Mouse (Mus musculus) kidney, adult 18-20 months (tissue): ENCODE measurements around the gene Txnrd1.
A peak's percentile ranks its signal among the peaks of the same experiment; 100 is the strongest.

Experiments
- DNase-seq: peaks from one replicate; pipeline ENCODE4 v3.0.0; 2021

Txnrd1 gene

GRCm38 (mm10) chr10:82818661-82819060, 15.1 kb upstream of the Txnrd1 start:
- DNase-seq: no peak

- DNase-seq: no peak
Observed at GRCm38 (mm10) chr10:82823108-82823778, 10.5 kb upstream of the Txnrd1 start.

DNA sequence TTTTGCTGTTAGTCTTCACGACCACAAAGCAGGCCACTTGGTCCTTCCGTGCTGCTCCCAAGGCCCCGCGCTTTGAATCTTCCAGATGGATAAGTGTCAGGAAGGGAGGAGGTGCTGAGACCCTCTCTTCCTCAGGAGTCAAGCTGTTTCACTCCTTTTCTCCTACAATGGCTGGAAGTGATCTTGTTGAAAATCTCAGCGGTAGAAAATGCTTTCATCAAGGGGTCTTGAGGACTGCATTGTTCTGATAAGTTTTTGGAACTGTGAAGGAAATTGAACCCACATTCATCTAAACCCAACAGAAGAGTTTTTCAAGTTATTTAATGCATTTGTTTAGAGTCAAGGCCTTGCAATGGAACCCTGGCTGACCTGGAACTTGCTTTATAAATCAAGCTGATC, 10.0 kb upstream of the Txnrd1 start:
- no peak for DNase-seq

GRCm38 (mm10) chr10:82824541-82824940, 9.2 kb upstream of the Txnrd1 start:
- no peak for DNase-seq

- DNase-seq: no peak
Observed at GRCm38 (mm10) chr10:82826516-82826915, 7.2 kb upstream of the Txnrd1 start.

DNA sequence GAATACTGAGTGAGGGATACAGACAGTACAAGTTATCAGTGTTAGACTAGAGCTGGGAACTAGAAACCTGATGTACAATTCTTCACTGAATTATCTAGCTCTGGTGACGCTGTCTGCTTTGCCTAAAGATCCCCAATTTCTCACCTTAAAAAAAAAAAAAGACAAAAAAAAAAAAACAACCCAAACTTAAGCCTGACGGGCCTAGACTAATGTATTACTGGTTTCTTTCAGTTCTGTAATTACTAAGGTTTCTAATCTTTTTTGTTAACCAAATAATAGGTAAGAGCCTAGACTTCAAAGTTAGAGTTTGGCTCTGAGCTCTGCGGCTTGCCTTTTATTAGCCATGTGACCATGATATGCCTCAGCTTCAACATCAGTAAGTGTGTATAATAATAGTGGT, 2.1 kb downstream of the Txnrd1 start:
- no peak for DNase-seq

GRCm38 (mm10) chr10:82838390-82838789, 4.6 kb downstream of the Txnrd1 start:
- DNase-seq: no peak

- no peak for DNase-seq
Observed at GRCm38 (mm10) chr10:82844090-82844489, 10.3 kb downstream of the Txnrd1 start.

DNA sequence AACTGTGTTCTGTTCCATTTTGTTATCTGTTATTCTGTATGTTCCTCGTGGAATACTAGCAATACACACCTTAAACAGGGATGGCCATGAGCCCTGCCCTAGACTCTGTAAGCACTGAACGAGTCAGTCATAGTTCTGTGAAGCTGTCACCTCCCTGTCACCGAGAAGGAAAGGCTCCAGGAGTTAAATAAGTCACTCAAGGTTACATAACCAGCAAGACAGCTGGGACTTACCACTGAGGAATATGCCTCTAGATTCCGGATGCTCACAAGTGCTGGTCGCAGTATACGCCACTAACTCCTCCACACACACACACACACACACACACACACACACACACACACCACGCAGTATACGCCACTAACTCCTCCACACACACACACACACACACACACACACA, 11.0 kb downstream of the Txnrd1 start:
- DNase-seq: no peak

DNA sequence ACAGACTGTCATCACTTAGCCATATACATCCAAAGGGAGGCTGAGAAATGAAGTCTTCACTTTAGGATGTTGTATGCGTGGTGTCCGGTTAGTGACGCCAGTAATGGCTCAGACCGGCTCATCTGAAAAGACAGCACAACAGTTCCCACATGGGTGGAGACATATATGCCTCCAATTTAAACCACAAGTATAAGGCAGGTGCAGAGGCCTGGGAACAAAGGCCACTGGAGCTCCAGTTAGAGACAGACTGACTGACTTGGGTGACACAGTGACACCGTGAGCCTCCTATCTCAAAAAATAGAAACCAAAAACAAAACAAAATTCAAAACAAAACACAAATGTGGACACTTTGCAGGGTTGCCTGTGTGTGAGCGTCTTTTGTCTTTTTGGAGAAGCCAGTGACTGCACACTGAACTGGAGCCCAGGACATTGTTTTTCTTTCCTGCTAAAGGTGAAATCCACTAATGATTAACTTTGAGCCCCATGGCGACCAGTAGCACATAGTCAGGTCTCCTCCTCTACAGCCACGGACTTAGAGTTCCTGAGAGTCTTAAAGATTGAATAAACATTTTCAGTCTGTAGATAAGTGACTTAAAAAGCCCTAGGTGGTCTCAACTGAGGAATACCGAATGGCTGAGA, 14.2 kb downstream of the Txnrd1 start:
- peak; percentile 49 for DNase-seq

GRCm38 (mm10) chr10:82849686-82850353, 16.1 kb downstream of the Txnrd1 start:
- no peak for DNase-seq

- no peak for DNase-seq
Observed at GRCm38 (mm10) chr10:82850354-82850752, 16.6 kb downstream of the Txnrd1 start.

- DNase-seq: no peak
Observed at GRCm38 (mm10) chr10:82851751-82852150, 18.0 kb downstream of the Txnrd1 start.

- peak; percentile 17 for DNase-seq
Observed at GRCm38 (mm10) chr10:82858032-82858680, 24.4 kb downstream of the Txnrd1 start.

DNA sequence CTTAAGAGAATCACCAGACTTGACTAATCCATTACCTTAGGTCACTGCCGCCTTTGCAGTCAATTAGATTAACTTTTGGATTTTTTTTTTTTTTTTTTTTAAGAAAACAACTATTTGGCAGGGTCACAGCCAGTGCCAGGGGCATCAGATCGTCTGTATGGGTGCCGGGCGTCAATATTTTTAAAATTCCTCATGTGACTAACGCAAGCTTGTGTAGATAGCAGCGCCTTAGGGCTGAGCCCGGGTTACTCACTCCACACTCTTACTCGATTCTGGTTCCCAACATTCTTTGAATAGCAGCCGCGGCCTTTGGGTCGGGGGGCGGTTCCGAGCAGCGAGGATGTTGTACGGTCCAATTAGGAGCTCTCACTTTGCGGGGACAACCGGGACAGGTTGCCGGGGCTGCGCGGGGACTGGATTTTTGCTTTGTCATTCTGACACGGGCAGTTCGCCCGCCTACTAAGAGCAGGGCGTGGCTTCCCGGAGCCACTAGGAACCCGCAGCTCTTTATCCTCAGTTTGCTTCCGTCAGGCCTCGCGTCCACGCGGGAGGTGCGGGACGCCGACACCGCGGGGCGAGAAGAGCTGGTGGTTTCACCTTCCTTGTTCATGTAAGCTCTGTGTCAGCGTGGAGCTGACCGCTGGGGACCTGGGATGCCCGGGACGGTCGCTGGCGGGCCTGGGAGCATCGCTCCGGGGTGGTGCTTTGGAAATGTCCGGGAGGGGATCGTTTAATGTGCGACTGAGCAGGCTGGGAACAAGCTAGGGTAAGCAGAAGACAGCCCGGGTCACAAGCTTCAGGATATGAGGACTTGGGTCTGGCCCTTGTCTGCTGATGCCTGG, 25.2 kb downstream of the Txnrd1 start:
- DNase-seq: peak; percentile 94

DNA sequence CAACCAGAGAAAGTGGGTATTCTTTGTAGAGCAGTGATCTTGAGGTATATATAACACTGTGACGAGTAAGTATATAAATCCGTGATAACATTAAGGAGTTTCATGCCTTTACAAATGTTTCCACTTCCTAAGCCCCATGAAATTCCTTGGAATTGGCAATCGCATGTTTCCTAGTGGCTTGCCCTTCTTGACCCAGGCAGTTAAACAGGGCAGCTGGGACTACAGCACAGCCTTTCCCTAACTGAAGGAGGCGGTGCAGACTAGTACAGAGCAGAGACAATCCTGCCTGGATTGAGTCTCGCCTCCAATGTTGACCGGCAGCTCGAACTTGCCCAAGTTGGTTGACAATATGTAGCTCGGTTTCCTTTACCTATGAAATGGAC, 25.8 kb downstream of the Txnrd1 start:
- DNase-seq: peak; percentile 53

DNA sequence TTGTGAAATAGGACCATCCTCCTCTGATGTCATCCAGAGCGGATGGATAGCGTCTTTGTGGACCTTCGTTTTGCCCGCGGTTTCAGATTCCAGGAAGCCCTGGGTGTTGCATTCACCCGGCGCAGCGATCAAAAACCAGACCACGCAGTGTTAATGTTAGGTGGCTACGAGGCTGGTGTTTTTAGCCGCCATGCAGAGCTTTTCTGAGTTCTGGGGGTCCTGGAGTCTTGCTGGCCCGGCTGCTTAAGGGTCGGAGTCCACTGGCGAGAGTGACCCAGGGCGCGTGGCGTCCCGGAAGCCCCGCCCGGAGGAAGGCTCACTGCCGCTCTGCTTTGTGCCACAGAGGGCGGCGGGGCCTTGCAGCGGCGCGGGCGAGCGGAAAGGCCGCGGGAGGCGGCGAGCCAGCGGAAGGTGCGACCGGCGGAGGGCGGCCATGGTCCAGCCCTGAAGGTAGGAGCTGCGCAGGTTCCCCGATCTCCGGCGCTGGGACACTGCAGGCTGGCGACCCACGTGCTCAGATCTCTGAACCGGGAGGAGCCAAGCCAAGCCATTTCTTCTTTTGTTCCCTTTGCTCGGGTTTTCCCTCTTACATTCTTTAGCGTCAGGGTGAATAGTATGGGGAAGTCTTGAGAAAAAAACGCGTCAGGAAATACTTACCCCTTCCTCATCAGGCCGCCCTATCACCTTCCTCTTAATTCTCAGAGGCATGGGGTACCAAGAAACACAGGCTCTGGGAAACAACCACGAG, 26.6 kb downstream of the Txnrd1 start:
- DNase-seq: peak; percentile 89

DNA sequence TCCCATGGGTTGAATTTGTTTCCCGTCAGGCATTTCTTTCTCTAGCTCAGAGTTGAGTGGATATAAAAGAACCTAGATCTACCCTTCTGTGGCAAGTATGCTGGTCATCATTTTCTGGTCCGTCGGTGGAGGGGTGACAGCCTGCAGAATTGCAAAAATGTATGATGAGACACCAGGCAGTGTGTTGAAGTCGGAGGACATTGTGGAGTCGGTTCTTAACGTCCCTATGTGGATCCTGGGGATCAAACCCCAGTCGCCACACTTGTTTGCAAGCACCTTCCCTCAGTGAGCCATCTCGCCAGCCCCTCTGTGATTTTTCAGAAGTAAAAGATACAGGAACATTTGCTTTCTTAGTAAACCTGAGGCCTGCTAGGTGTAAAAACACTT, 27.2 kb downstream of the Txnrd1 start:
- no peak for DNase-seq

GRCm38 (mm10) chr10:82863106-82863680, 29.4 kb downstream of the Txnrd1 start:
- DNase-seq: no peak

- DNase-seq: no peak
Observed at GRCm38 (mm10) chr10:82863827-82864226, 30.1 kb downstream of the Txnrd1 start.

DNA sequence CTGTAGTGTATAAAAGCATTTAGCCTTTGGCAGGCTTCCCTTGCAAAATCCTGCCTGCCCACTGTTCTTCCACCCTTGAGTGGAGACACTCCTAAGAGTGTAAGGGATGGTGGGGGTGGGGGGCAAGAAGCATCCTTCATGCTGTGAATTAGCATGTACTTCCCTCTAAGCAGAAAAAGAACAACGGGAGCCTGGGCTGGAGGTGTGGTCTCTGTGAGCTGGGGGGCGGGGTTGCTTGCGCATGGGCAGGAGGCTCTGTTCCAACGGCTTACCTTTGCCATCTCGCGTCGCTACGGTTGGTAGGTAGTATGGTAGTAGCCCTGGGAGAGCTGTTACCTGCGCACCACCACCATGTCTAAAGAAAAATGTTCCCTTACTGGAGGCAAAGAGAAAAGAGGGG, 32.6 kb downstream of the Txnrd1 start, which contains the start of gene Eid3:
Eid3 (plus strand) TSS at position 271 of the 400 bp plus-strand sequence.
- no peak for DNase-seq

DNA sequence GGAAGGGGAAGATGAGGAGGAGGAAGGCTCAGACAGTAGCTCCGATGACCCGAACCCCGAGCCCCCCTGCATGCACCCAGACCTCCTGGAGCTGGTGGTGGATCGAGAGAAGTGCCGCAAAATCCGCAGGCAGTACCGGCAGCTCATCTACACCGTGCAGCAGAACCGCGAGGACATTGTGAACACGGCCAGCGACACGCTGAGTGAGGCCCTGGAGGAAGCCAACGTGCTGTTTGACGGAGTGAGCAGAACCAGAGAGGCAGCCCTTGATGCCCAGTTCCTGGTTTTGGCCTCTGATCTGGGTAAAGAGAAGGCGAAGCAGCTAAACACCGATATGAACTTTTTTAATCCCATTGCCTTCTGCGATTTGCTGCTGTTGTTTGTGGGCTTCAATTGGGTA, 33.1 kb downstream of the Txnrd1 start:
- no peak for DNase-seq
